Mouse (Mus musculus): ENCODE results near the gene Snrpc. TPM values are rescaled to one million over a fixed set of nuclear protein-coding genes. Genes with fewer than 3 reads are reported as not detected.
"Not testable (repeated sequence)": the region's sequence is repeated elsewhere in the genome, so short reads cannot be mapped to it uniquely, and the experiment has no call there.

The Snrpc gene
- 226 and 242 TPM in 2 replicates for polyA plus RNA-seq (2014; fragmentation: Nextera tagmentation; extraction: Ambion mirVana)

GRCm38 (mm10) chr17:27837850-27838249 lies at the start of gene Snrpc:
TSS of gene Snrpc (plus strand) at chr17:27838150.
- ATAC-seq (replicated peaks; ENCODE audit: insufficient number of reproducible peaks, low FRiP score, low TSS enrichment); H3K27me3 ChIP-seq (ENCODE audit: control insufficient read depth, insufficient read depth, low read length); H3K9me3 ChIP-seq (replicated peaks; ENCODE audit: control insufficient read depth, low read length); H3K4me3 ChIP-seq (ENCODE audit: low read depth, low read length); H3K4me2 ChIP-seq; H3K36me3 ChIP-seq (ENCODE audit: control insufficient read depth, insufficient read depth, low read length); H3K27ac ChIP-seq (ENCODE audit: low read depth, low read length); H3K9ac ChIP-seq (ENCODE audit: low read depth, low read length); H3K4me1 ChIP-seq (ENCODE audit: control insufficient read depth, insufficient read depth, low read length): not testable (repeated sequence)
- WGBS (ENCODE audit: insufficient replicate concordance) = 87% methylated on average over 3 of the region's 4 CpGs

DNA sequence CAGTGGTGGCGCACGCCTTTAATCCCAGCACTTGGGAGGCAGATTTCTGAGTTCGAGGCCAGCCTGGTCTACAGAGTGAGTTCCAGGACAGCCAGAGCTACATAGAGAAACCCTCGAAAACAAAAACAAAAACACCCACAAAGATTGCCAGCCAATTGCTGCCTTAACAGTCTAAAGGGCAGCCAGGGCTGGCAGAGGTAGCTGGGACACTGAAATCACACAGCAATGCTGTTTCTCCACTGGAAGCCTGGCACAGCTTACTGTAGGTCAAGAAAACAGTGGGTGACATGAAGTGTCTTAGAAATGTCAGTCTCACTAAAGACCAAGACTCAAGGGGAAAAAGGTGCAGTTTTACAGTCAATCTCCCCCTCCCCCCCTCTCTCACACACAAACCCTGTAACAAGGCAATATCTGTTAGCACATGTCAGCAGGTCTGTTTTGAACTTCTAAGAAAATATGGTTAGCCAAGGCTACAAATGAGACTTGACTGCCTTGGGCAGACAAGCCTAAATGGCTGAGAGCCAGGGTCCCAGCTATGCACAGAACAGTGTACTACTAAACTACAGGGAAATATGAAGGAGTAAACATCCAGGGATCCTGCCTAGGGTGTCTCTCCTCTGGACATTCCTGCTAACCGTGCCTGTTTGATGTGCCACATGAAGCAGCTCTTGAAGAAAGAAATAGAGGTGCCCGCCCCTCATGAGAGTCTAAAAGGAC lies 49.3 kb upstream of the Snrpc start:
- Histone ChIP-seq H3K27me3 (ENCODE audit: control insufficient read depth, insufficient read depth, low read length) (no peaks in the 10 kb centered on the region), H3K9me3 (replicated peaks; ENCODE audit: control insufficient read depth, low read length) (no peaks in the 10 kb centered on the region), H3K27ac (ENCODE audit: low read depth, low read length) (no peak overlapping the region), H3K9ac (ENCODE audit: low read depth, low read length) (no peak overlapping the region), H3K36me3 (ENCODE audit: control insufficient read depth, insufficient read depth, low read length) (peaks cover 6% of the 10 kb centered on the region), H3K4me1 (ENCODE audit: control insufficient read depth, insufficient read depth, low read length) (peaks cover 4% of the 10 kb centered on the region; the same call in 1 of the 2 replicates), H3K4me2 (no peak overlapping the region), H3K4me3 (ENCODE audit: low read depth, low read length) (no peak overlapping the region)
- 84% methylated on average over 6 of the region's 6 CpGs for WGBS (ENCODE audit: insufficient replicate concordance)
- no peak for ATAC-seq (replicated peaks; ENCODE audit: insufficient number of reproducible peaks, low FRiP score, low TSS enrichment)

- 82% methylated on average over 5 of the region's 5 CpGs for WGBS (ENCODE audit: insufficient replicate concordance)
- Histone ChIP-seq H3K27ac (ENCODE audit: low read depth, low read length) (no peak overlapping the region), H3K4me3 (ENCODE audit: low read depth, low read length) (no peak overlapping the region), H3K36me3 (ENCODE audit: control insufficient read depth, insufficient read depth, low read length) (peaks cover 6% of the 10 kb centered on the region), H3K9ac (ENCODE audit: low read depth, low read length) (no peak overlapping the region), H3K4me1 (ENCODE audit: control insufficient read depth, insufficient read depth, low read length) (peaks cover 4% of the 10 kb centered on the region; the same call in 1 of the 2 replicates), H3K27me3 (ENCODE audit: control insufficient read depth, insufficient read depth, low read length) (no peaks in the 10 kb centered on the region), H3K9me3 (replicated peaks; ENCODE audit: control insufficient read depth, low read length) (no peaks in the 10 kb centered on the region), H3K4me2 (no peak overlapping the region)
- no peak for ATAC-seq (replicated peaks; ENCODE audit: insufficient number of reproducible peaks, low FRiP score, low TSS enrichment)
These were observed 47.9 kb upstream of the Snrpc start for GRCm38 (mm10) chr17:27790015-27790414.

DNA sequence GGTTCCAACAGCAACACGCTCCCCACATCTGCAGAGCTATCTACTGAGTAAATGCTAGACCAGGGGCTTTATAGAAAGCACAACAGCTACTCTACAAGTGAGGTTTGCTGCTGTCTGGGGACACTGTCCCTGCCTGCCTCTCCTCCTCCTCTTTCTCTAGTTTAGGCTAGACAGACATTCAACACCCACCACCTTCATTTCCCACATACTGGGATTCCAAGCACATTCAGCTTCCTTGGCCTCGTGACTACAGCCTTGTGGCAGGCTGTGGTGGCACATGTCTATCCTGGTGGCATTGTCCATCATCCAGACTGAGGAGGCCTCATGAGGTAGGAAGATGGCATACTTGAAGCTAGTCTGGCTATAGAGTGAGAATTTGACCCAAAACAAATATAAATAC lies 47.0 kb upstream of the Snrpc start:
- peaks cover 2% of the 10 kb centered on the region for H3K36me3 ChIP-seq (ENCODE audit: control insufficient read depth, insufficient read depth, low read length)
- WGBS (ENCODE audit: insufficient replicate concordance) = 72% methylated on average over 2 of the region's 2 CpGs
- no peak overlapping the region for H3K4me3 ChIP-seq (ENCODE audit: low read depth, low read length)
- no peak overlapping the region for H3K9ac ChIP-seq (ENCODE audit: low read depth, low read length)
- no peak overlapping the region for H3K27ac ChIP-seq (ENCODE audit: low read depth, low read length)
- H3K4me1 ChIP-seq (ENCODE audit: control insufficient read depth, insufficient read depth, low read length) = peaks cover 6% of the 10 kb centered on the region
- no peak for ATAC-seq (replicated peaks; ENCODE audit: insufficient number of reproducible peaks, low FRiP score, low TSS enrichment)
- no peaks in the 10 kb centered on the region for H3K9me3 ChIP-seq (replicated peaks; ENCODE audit: control insufficient read depth, low read length)
- no peaks in the 10 kb centered on the region for H3K27me3 ChIP-seq (ENCODE audit: control insufficient read depth, insufficient read depth, low read length)
- H3K4me2 ChIP-seq = no peak overlapping the region

DNA sequence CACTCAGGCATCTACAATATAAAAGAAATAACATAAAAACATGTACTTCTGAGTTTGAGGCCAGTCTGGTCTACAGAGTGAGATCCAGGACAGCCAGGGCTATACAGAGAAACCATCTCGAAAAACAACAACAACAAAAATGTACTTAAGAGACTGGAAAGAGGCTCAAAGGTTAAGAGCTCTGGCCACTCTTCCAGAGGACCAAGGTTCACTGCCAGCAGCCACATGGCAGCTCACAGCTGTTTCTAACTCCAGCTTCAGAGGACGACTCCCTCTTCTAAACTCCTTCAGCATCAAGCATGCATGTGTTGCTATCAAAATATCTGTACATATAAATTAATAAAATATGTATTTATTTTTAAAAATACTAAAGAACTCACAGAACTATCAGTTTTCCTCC lies 46.4 kb upstream of the Snrpc start:
- no peak for ATAC-seq (replicated peaks; ENCODE audit: insufficient number of reproducible peaks, low FRiP score, low TSS enrichment)
- Histone ChIP-seq H3K9me3 (replicated peaks; ENCODE audit: control insufficient read depth, low read length) (no peaks in the 10 kb centered on the region), H3K27me3 (ENCODE audit: control insufficient read depth, insufficient read depth, low read length) (no peaks in the 10 kb centered on the region), H3K4me2 (no peak overlapping the region), H3K4me1 (ENCODE audit: control insufficient read depth, insufficient read depth, low read length) (peaks cover 11% of the 10 kb centered on the region), H3K36me3 (ENCODE audit: control insufficient read depth, insufficient read depth, low read length) (no peaks in the 10 kb centered on the region; the same call in 1 of the 2 replicates), H3K9ac (ENCODE audit: low read depth, low read length) (no peak overlapping the region), H3K4me3 (ENCODE audit: low read depth, low read length) (no peak overlapping the region), H3K27ac (ENCODE audit: low read depth, low read length) (no peak overlapping the region)
- WGBS (ENCODE audit: insufficient replicate concordance) = 87% methylated on average over 2 of the region's 2 CpGs

- no peak for ATAC-seq (replicated peaks; ENCODE audit: insufficient number of reproducible peaks, low FRiP score, low TSS enrichment)
- Histone ChIP-seq H3K9ac (ENCODE audit: low read depth, low read length) (no peak overlapping the region), H3K27ac (ENCODE audit: low read depth, low read length) (no peak overlapping the region), H3K4me3 (ENCODE audit: low read depth, low read length) (no peak overlapping the region), H3K36me3 (ENCODE audit: control insufficient read depth, insufficient read depth, low read length) (no peaks in the 10 kb centered on the region; the same call in 1 of the 2 replicates), H3K4me2 (no peak overlapping the region), H3K4me1 (ENCODE audit: control insufficient read depth, insufficient read depth, low read length) (peaks cover 21% of the 10 kb centered on the region), H3K27me3 (ENCODE audit: control insufficient read depth, insufficient read depth, low read length) (no peaks in the 10 kb centered on the region), H3K9me3 (replicated peaks; ENCODE audit: control insufficient read depth, low read length) (no peaks in the 10 kb centered on the region)
- WGBS (ENCODE audit: insufficient replicate concordance) = 66% methylated on average over 4 of the region's 4 CpGs
These were observed 45.4 kb upstream of the Snrpc start for GRCm38 (mm10) chr17:27792516-27792915.

DNA sequence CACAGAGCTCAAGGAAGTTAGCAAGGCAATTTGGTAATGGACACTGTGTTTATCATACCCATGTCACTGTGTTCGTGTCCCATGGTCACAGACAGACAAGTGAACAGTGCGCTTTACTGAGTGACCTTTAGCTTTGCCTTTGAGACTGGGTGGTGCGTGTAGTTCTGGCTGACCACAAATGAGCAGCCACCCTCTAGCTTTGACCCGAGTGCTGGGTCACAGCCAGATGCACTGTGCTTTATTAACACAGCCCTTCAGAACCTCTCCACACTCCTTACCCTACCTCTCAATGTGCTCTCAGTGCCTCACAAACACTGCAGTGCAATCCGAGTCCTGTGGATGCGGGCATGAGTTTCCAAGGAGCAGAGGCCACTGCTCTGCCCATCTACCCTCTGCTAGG lies 44.8 kb upstream of the Snrpc start:
- no peak overlapping the region for H3K27ac ChIP-seq (ENCODE audit: low read depth, low read length)
- no peak for ATAC-seq (replicated peaks; ENCODE audit: insufficient number of reproducible peaks, low FRiP score, low TSS enrichment)

GRCm38 (mm10) chr17:27796780-27797179 lies 41.2 kb upstream of the Snrpc start:
- H3K4me3 ChIP-seq (ENCODE audit: low read depth, low read length) = no peak overlapping the region
- no peak overlapping the region for H3K9ac ChIP-seq (ENCODE audit: low read depth, low read length)
- 41% methylated on average over 6 of the region's 6 CpGs for WGBS (ENCODE audit: insufficient replicate concordance)
- no peaks in the 10 kb centered on the region for H3K36me3 ChIP-seq (ENCODE audit: control insufficient read depth, insufficient read depth, low read length)
- H3K27me3 ChIP-seq (ENCODE audit: control insufficient read depth, insufficient read depth, low read length) = no peaks in the 10 kb centered on the region
- peaks cover 45% of the 10 kb centered on the region for H3K4me1 ChIP-seq (ENCODE audit: control insufficient read depth, insufficient read depth, low read length)
- H3K27ac ChIP-seq (ENCODE audit: low read depth, low read length) = peak overlapping the region; percentile 70
- H3K9me3 ChIP-seq (replicated peaks; ENCODE audit: control insufficient read depth, low read length) = no peaks in the 10 kb centered on the region
- ATAC-seq (replicated peaks; ENCODE audit: insufficient number of reproducible peaks, low FRiP score, low TSS enrichment) = no peak
- peak overlapping the region; percentile 60 for H3K4me2 ChIP-seq

More for the DNA sequence above, 44.8 kb upstream of the Snrpc start:
- peaks cover 27% of the 10 kb centered on the region for H3K4me1 ChIP-seq (ENCODE audit: control insufficient read depth, insufficient read depth, low read length)
- H3K27me3 ChIP-seq (ENCODE audit: control insufficient read depth, insufficient read depth, low read length) = no peaks in the 10 kb centered on the region
- WGBS (ENCODE audit: insufficient replicate concordance) = 82% methylated on average over 6 of the region's 6 CpGs
- H3K4me2 ChIP-seq = no peak overlapping the region
- H3K9me3 ChIP-seq (replicated peaks; ENCODE audit: control insufficient read depth, low read length) = no peaks in the 10 kb centered on the region
- H3K9ac ChIP-seq (ENCODE audit: low read depth, low read length) = no peak overlapping the region
- no peak overlapping the region for H3K4me3 ChIP-seq (ENCODE audit: low read depth, low read length)
- no peaks in the 10 kb centered on the region; the same call in 1 of the 2 replicates for H3K36me3 ChIP-seq (ENCODE audit: control insufficient read depth, insufficient read depth, low read length)
